Mouse (Mus musculus) forebrain, embryonic 16.5 days (tissue): ENCODE measurements at regions not wholly inside any gene's neighbourhood (a gene's known extent, or its start where the extent isn't known, plus 50 kb on each side); places are given as distances from the start of the nearest gene placed in this dataset.

Experiments
- ATAC-seq: fragments of 200-750 bp; cut with Nextera tagmentation; 2 replicates; pipeline ENCODE4 v1.8.0; 2017; ENCODE audit warnings: mild to moderate bottlenecking, moderate library complexity
- H3K27ac ChIP-seq: fragments of 300-500 bp; sonication (generic); 2 replicates; pipeline ENCODE4 v1.5.1; 2014; ENCODE audit warnings: low read length, control low read depth
- H3K27me3 ChIP-seq: fragments of 300-500 bp; sonication (generic); replicated peaks from 2 replicates; pipeline ENCODE4 v1.6.1; 2014; ENCODE audit warnings: low read length; ENCODE audit not compliant: control insufficient read depth, insufficient read depth
- H3K36me3 ChIP-seq: fragments of 300-500 bp; sonication (generic); 2 replicates; pipeline ENCODE4 v1.6.1; 2014; ENCODE audit not compliant: control insufficient read depth, insufficient read depth
- H3K4me1 ChIP-seq: fragments of 300-500 bp; sonication (generic); replicated peaks from 2 replicates; pipeline ENCODE4 v1.6.1; 2014; ENCODE audit warnings: low read length; ENCODE audit not compliant: control insufficient read depth, insufficient read depth
- H3K4me2 ChIP-seq: fragments of 300-500 bp; sonication (generic); 2 replicates; pipeline ENCODE4 v1.6.1; 2014; ENCODE audit warnings: mild to moderate bottlenecking, low read length, control low read depth
- H3K4me3 ChIP-seq: fragments of 300-500 bp; sonication (generic); replicated peaks from 2 replicates; pipeline ENCODE4 v1.5.1; 2014; ENCODE audit warnings: mild to moderate bottlenecking, low read length, control low read depth
- H3K9ac ChIP-seq: fragments of 300-500 bp; sonication (generic); replicated peaks from 2 replicates; pipeline ENCODE4 v1.6.1; 2014; ENCODE audit warnings: low read depth, low read length, control low read depth
- H3K9me3 ChIP-seq: fragments of 300-500 bp; sonication (generic); 2 replicates; pipeline ENCODE4 v1.6.1; 2016; ENCODE audit warnings: low read length; ENCODE audit not compliant: control insufficient read depth
- WGBS: fragments of 180-500 bp; shearing (Covaris S2); extraction: QIAGEN DNeasy Blood & Tissue Kit; methylation state at CpG from one replicate; pipeline ENCODE4 v1.1.7; 2014; 5-methylcytosine and 5-hydroxymethylcytosine counted together

- H3K4me2 ChIP-seq, result no peak overlapping the region
- no peaks in the 10 kb centered on the region for H3K27me3 ChIP-seq
- H3K4me1 ChIP-seq, result no peaks in the 10 kb centered on the region
- WGBS, result 84% methylated on average over 5 of the region's 5 CpGs
- no peak overlapping the region for H3K27ac ChIP-seq
- H3K9me3 ChIP-seq, result no peaks in the 10 kb centered on the region
- no peak overlapping the region for H3K9ac ChIP-seq
- H3K4me3 ChIP-seq, result no peak overlapping the region
- ATAC-seq, result no peak
- no peaks in the 10 kb centered on the region for H3K36me3 ChIP-seq
These were observed 72.3 kb upstream of the Esrrg start for GRCm38 (mm10) chr1:187536263-187536662.

GRCm38 (mm10) chr1:187556718-187557117 lies 51.9 kb upstream of the Esrrg start:
- WGBS, result 89% methylated on average over 3 of the region's 3 CpGs
- no peak overlapping the region for H3K27ac ChIP-seq
- no peaks in the 10 kb centered on the region for H3K9me3 ChIP-seq
- no peak for ATAC-seq
- no peaks in the 10 kb centered on the region for H3K36me3 ChIP-seq
- no peak overlapping the region for H3K4me2 ChIP-seq
- H3K9ac ChIP-seq, result no peak overlapping the region
- no peaks in the 10 kb centered on the region for H3K27me3 ChIP-seq
- no peak overlapping the region for H3K4me3 ChIP-seq
- no peaks in the 10 kb centered on the region for H3K4me1 ChIP-seq
